Mouse (Mus musculus) lung, postnatal 4 days (tissue): ENCODE measurements around the gene Cstf3.
"Not testable (repeated sequence)": the region's sequence is repeated elsewhere in the genome, so short reads cannot be mapped to it uniquely, and the experiment has no call there.

Experiments
- DNase-seq, 2 experiments: peaks; one replicate each; pipeline ENCODE4 v3.0.0; 2021

The Cstf3 gene

DNA sequence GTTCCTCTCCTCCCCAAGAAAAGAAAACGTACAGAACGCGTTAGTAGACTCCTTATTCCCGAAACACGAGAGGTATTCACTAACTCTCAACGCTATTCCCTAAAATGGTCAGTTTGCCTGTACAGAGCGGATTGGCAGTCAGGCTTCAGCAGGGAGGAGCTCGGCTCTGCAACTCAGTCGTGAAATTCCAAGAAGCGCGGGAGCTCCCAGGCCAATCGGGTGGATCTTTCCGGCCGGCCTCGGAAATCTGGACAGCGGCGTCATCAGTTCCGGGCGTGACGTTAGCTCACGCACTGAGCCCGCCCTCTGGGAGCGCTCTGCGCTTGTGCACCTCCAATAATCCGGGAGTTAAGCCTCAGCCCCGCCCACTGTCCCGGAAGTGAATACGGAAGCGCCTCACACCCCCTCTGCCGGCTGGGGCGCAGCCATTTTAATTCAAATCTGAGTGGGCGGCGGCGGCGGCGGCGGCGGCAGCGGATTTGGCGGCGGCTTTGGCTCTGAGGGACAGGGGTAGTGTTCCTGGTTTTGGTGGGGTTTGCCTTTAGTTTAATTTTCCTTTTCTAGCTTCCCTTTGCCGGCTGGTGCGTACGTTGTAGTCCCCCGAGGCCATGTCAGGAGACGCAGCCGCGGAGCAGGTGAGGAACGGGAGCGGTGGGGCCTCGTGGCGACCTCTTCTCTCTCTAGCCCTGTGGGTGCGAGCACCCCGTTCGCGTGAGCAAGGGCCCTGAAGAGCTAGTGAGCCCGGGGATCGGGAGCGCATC is at the start of gene Cstf3:
Gene Cstf3 (plus strand): TSS at position 456 of the 761 bp plus-strand sequence.
- peak; percentile 99 for DNase-seq

DNA sequence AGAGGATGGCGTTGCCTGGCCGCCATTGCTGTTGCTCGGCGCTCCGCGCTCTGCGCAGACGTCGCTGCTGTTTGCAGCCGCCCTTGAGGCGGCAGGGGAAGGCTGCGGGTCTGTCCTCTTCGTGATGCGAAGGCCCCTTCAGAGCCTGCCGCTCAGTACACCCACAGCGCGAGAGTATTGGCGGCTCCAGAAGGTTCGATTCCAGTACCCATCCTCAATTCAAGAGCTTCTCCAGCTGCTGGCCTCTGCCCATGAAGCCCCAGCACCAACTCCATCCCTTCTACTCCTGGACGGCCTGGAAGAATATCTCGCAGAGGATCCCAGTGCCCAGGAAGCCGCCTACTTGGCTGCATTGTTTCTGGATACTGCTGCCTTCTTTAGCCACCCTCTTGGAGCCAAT is 33.6 kb upstream of the Cstf3 start:
- not testable (repeated sequence) for DNase-seq

DNA sequence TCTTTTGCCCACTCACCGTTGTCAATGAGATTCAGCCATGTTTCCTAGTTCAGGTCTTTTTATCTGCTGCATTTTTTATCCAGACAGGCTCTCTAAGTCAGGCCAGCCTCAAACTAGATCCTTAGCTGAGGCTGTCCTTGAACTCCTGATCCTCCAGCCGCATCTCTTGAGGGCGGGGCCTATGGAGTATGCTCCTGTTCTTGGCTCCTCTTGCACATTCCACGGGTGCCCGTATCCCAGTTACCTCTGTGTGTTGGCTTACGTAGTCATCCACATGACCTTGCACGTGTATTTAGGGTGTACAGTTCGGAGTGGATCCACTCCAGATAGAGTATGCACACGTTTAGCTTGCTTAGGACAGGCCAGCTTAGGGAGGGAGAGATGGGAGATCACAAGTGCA is 32.6 kb upstream of the Cstf3 start:
- no peak for DNase-seq

DNA sequence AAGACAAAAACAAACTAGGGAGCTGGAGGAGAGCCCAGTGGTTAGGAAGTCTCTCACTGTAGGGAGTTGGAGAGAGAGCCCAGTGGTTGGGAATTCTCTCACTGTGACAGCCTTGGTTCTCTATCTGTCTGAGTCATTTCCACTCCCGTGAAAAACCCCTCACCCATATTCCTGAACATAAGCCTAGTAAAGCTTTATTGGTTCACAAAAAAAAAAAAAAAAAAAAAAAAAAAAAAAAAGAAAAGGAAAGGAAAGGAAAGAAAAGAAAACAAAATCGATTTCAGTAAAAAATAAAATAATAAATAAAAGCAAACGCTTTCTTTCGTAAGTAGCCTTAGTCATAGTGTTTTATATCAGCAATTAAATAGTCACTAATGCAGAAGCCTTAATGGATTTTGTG is 32.0 kb upstream of the Cstf3 start:
- no peak for DNase-seq

DNA sequence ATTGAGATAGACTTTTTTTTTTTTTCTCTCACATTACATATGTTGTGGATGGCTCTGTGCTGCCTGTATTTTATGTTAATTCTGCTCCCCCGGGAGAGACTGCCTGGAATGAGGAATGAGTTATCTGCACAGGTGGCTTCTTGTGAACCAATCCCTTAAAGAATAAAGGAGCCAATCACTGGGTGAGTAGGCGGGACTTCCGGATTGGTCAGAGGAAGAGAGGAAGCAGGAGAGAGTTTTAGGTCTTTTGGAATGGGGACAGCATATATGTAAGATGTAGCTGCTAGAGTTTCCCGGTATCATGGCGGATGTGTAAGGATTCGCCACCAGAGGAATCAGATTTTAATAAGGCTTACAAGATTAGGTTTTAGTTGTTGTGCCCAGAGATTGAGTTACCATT is 31.4 kb upstream of the Cstf3 start:
- DNase-seq: no peak

DNA sequence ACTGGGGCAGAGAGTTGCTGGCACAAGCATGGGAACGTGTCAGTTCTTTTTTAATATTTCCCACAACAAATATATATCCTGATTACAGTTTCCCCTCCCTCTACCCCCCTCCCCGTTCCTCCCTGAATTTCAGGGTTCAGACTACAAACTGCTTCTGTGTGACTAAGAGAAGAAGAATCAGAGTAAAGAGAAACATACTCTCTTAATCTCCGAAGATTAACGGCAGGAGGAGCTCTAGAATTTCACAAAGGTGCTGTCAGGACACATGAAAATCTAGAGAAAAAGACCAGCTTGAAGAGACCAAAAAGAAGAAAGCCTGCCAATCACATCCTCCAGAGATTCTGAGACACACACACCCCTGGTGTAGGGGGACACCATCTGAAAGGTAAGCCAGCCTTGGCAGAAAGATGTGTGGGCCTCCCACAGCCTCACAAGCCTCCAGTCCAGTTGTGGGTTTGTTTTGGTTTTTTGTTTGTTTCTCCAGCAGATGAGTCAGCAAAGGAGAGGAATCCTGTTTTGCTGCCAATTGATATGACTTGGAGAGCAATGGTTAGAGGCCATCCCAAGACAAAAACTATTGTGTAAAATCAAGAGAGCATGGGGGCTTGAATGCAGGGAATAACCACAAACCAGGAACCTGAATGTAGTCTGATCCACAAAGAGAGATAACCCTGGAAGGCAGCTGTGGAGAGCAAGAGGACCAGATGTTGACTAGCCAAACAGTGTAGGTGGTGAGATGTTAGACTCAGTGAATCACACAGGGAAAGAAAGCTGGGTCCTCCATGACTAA is 30.5 kb upstream of the Cstf3 start:
- no peak for DNase-seq

DNA sequence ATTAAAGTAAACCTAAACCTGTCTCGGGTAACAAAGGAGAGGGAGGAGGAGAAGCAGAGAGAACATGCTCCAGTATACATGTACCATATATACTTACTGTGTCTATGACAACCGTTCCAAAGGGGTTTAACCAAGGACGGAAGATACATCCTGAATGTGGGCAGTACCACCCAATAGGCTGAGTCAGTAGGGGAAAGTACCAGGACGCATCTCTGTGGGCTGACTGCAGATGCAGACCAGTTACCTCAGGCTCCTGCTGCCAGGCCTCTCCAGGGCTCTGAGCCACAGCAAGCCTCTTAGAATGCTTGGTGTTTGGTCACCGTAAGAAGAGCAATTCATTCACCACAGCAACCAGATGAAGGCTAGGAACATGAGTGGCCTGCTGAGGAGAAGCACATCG is 28.9 kb upstream of the Cstf3 start:
- DNase-seq: no peak

DNA sequence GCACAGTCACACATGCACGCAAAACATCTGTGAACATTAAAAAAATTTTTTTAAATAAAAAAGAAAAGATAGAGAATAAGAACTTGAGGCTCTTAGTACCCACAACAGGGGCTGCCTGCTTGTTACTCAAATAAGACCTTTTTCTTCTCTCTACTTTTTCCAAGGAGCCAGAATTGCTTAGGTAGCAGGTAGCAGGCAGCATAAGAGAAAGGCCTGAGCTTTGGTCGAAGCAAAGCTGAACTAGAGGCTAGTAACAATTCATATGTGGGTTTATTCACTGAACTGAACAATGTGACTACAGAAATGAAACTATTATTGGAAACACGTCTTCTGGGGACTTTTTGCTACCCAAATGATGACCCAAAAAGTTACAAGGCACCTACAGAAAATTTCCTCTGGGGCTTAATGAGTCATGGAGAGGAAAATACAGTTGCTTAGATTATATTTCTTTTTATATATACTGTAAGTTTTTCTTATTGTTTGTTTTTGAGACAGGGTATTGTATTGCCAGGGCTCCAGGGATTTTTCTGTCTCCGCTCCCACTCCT is 28.3 kb upstream of the Cstf3 start:
- no peak for DNase-seq

DNA sequence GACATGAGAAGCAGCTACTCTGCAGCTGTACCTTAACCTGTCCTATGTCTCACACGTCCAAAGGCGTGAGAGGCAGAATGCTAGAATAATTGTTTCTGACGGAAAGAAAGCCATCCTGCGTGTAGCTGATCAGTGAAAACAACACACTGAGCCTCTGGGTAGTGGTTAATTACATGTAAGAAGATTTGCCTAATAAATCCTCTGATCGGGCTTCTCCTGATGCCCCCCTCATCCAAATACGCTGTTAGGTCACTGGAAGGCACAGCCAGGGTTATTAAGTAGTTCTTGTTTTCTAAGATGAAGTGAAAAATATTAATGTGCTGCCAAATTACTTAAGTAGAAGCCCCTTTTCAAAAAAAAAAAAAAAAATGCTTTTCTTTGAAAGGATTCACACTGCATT is 18.3 kb upstream of the Cstf3 start:
- DNase-seq: no peak

DNA sequence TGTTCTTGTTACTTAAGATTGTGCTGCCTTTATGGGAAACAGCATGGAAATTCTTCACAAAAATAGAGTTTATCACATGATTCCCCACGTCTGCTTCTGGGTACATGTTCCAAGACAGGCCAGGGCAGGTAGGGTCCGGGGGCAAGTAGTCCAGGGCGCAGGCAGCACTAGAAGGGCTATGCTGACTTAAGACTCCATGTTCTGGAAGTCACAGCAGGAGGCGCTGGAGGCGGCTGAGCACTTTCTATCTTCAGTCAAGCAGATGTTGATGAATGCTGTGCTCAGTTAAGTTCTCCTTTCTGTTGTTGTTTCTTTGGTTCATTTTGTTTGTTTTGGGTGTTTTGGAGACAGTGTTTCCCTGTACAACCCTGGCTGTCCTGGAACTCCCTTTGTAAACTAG is 14.1 kb upstream of the Cstf3 start:
- no peak for DNase-seq

DNA sequence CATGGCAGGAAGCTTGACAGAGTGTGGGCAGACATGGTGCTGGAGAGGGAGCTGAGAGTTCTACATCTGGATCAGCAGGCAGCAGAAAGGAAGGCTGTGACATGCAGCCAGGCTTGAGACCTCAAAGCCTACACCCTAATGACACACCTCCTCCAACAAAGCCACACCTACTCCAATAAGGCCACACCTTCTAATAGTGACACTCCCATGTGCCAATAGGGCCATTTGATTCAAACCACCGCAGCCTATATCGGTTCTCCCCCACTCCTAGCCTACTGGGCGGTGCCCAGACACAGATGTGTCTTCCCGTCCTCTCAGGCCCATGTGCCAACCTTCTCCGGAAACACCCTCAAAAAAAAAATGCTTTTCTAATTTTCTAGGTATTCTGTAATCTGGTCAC is 12.3 kb upstream of the Cstf3 start:
- DNase-seq: no peak

DNA sequence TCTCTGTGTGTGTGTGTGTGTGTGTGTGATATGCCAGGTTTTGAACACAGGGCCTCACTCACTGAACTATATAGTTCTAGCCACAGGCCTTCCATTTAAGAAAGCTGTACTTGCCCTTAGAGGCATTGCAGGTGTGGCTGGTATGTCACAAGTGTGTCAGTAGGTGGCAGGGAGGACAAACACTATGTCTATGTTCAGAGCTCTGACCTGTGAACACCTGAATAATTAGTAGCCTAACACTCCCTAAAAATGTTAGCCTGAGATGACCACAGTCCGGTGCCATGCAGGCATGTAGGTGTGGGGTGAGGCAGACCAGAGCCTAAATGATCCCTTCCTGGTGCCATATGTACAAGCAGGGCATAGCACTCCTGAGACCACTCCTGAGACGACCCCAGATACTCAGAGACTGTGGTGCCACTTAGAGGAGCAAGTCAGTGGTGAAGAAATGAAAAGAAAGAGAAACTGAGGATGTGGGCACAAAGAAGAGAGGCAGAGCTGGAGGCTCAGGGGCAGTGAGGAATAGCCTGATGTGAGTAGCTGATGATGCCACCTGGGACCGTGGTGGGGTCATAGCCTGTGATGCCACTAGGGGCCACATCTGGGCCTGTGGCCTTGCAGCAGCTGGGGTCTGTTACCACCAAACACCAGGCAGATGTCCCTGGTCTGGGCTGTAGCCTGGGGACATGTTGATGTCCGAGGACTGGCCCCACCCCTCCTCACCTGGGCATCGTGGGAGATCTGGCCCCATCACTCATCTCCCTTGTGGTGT is 11.3 kb upstream of the Cstf3 start:
- DNase-seq: no peak

DNA sequence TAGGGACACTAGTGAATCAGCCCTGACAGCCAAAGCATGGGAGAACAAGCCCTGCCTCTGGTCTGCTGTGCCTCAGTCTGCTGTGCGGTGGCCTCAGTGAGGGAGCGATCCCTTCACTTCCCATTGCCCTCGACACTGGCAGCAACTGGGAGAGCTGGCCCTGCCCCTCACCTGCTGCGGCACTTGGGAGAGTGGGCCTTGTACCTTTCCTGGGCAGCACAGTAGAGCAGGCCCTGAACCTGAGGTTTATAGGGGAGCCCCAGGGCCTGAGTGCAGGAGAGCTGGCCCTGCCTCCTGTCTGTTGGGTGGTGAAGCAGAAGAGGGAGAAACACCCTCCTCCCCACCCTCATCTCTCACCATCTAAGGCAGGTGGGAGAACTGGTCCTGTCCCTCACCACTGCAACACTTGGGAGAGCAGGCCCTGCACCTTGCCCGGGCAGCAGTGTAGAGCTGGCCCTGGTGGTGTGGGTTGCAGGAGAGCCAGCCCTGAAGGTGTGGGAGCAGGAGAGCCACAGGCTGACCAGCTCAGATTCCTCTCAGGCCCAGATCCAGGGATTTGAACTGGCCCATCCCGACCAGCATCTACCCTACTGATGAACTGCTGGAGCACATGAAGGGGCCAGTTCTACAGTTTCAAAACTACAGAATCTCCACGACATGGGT is 10.4 kb upstream of the Cstf3 start:
- DNase-seq: no peak

DNA sequence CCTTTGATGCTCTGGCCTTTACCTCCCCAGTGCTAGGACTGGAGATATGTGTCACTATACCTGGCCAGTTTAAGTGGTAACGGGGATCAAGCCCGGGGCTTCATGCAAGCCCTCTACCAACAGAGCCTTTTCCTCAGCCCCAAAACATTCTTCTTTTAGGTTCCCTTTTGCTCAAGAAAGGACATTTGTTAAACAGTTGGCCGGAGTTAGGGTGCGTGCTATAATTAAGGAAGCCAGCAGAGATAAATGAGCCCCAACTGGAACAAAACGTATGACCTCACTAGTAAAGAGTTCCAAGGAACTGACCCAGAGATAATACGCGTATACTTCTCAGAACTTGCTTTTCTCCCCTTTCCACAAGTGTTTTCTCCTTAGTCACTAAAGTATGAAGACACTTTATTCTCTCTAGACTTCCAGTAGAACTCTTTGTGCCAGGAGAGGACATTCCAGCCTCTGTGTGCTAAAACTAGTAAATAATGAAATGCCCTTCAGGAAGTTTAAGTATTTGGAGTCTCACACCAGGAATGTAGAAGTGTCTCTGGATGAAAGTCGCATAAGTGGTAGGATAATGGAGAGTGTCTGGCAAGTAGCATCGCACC is 8.9 kb upstream of the Cstf3 start:
- DNase-seq: no peak

DNA sequence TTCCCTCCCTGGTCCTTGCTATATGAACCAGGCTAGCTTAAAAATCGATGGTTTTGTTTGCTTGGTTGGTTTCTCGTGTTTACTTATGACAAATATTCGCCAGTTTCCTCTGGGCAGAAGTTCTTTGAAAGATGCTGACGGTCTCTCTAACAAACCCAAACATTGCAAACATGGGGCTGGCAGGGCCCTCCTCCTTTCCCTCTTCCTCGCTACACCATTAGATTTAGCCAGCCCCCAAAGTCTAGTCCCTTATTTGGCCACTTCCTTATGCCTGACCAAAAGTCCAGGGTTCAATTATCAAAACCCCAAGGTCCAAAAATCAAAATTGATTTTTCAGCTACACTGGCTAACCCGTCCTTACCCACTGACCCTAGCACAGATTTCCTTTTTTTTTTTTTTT is 7.3 kb upstream of the Cstf3 start:
- DNase-seq: no peak

DNA sequence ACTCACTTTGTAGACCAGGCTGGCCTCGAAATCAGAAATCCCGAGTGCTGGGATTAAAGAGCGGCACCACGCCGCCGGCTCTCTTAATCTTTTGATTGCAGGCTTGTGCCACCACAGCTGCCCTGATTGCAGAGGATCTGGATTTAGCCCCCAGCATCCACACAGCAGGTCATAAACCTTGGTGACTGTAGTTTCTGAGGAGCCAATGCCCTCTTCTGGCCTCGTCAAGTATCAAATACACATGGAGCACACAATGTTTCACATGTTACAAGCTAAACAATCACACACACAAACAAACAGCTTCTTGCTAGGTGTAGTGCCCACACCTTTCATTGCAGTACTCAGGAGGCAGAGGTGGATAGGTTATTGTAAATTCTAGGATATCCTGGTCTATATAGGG is 6.1 kb upstream of the Cstf3 start:
- no peak for DNase-seq

DNA sequence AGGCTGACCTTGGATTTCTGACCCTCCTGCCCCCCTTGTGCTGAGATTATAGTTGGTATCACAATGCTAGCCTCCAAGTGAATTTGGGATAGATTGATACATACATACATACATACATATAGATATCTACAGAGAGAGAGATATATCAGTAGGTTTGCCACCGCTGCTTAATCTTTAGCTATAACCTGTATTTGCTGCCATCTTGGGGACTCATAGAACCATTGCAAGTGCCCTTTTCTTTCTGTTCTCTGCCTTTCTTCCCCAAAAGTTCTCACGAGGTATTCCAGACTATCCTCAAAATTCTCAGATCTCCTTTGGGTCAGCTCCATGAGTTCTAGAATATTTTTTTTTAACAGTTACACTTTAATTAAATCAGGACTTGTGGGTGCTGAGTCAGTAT is 4.7 kb upstream of the Cstf3 start:
- DNase-seq: no peak

DNA sequence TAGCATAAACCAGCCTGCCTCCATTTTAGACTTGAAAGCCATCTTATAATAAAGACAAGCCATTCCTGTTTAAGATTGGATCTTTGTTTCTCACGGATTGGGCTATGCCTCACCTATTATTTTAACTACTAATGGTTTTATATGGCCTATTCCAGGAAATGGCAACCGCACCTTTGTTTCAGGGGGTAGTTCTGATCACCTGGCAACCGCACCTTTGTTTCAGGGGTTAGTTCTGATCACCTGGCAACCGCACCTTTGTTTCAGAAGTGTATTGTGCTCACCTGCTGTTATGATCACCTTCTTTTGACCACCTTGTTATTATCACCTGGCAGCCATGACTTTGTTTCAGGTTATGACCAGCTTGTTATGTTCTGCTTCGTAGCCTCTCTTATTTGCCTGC is 1.8 kb upstream of the Cstf3 start:
- no peak for DNase-seq

DNA sequence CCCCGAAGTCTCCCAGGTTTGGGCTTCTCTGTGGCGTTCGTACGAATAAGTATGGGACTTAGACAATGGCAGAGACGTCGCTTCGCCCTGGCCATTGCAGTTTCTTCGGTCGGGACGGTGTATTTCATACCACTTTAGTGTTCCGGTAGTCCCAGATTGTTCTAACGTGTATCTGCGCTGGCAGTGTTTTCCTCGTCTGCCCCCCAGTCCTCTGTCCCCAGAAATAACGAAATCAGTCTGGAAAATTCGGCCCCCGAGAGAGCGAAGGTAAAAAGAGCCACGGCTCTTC is 450 bp downstream of the Cstf3 start:
- no peak for DNase-seq

DNA sequence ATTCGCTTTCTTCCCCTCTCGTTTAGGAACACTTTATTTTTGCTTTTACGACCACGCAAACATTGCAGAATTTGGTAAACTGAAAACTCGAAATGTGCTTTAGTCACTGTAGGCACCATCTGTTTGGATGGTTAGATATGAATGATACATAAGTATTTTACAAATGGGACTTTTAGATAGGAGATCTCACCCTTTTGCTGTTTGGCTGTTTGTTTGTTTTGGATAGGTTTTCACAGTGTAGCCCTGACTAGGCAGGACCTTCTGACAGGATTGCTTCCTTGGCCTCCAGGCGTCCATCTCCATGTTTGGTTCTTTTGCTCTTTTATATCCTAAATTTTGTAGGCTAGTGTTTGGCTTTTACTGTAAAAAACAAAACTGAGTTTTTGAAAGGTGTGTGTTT is 818 bp downstream of the Cstf3 start:
- no peak for DNase-seq

DNA sequence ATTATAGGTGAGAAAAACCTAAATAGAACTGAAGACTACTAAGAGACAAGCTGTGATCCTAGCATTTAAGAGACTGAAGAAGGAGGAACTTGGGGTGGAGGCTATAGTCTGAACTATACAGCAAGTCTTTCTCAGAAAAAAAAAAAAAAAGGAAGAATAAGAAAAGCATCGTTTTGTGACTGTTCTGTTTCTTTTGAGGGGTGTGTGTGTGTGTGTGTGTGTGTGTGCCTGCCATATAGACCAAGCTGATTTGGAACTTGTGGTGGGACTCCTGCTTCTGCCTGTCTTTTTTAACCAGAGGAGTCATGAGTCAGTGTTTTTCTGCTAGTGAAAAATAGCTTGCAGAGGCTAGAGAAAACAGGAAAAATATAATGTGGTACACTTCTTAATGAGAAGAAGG is 4.7 kb downstream of the Cstf3 start:
- no peak for DNase-seq

DNA sequence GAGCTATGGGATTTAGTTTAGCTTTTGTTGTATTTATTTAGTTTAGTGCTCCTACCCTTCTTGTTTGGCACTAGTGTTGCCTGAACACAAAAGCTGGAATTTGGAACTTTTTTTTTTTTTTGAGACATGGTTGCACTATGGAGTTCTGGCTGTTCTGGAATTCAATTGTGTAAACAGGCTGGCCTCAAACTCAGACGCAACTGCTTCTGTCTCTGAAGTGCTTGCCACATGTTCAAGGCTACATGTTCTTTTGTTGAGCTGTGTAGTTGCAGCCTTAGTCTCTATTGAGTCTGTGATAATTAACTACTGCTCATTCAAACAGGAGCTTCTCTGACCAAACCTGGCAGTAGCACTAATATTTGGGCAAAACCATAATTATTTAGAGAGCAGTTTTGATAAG is 13.1 kb downstream of the Cstf3 start:
- DNase-seq: no peak

DNA sequence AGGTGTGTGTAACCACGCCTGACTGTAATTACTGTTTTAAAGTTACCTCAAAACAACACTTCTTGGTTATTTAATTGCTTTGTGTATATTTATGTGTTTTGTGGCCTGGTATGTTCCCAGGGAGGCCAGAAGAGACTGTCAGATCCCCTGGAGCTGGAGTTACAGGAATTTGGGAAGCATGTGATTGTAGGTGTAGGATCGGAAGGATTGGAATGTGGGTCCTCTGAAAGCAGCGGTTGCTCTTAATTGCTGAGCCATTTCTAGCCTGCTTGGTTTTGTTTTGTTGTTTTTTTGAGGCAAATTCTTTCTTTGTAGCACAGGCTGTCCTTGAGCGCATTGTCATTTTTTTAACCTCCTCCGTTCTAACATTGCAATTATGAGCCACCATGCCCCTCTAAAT is 14.4 kb downstream of the Cstf3 start:
- no peak for DNase-seq
